In genomic region chr11:29748750-29749467, GRCm38 (mm10) we compare ENCODE assay signal across 21 mouse cellular contexts. TPM values are rescaled to one million over a fixed set of nuclear protein-coding genes. Genes with fewer than 3 reads are reported as not detected.
DNase-seq lines count a peak whose midpoint lies in the region; ATAC-seq and TF ChIP-seq lines count a peak whose summit lies in the region.
"Had no signal": no experiment of that assay in that cellular context is flagged by ENCODE, and none has a peak within 500 bp of the region (broad histone marks: within the 10 kb centered on the region; RNA-seq: fewer than 3 reads in every experiment).

No protein-coding gene starts in this region.

- intact Hi-C loops in left cerebral cortex, adult 2 months (cut with DNase I) = loop anchor here (5.0 kb wide), 1 partner anchor 48 kb away; no protein-coding TSS in a partner anchor
- intact Hi-C loops in left cerebral cortex, postnatal 10 days (cut with DNase I) = no loop called here

- no peak for DNase-seq in left cerebral cortex, adult 2 months (ENCODE audit: extremely low spot score in 1 of 2, low spot score in 2 of 2)
- DNase-seq in left cerebral cortex, postnatal 10 days (ENCODE audit: extremely low spot score in 1 of 2, low spot score in 2 of 2) = no peak
- peak; percentile 64 for DNase-seq in ZHBTc4 (ENCODE audit: low read depth, low spot score)
- no peak for DNase-seq in kidney, adult 8-10 months
- DNase-seq: adrenal gland, adult 8-10 months; cerebellum, adult 11-12 months; cerebellum, adult 9-10 months; cerebellum, postnatal 25 days; forebrain, postnatal 0 days; gastrocnemius, adult 2 months; gastrocnemius, postnatal 25 days had no signal

- ATAC-seq in granulocyte monocyte progenitor cell, adult 5-6 weeks (replicated peaks; ENCODE audit: poor library complexity, severe bottlenecking) = no peak
- ATAC-seq: forebrain, embryonic 13.5 days; forebrain, postnatal 0 days; hindbrain, embryonic 16.5 days; inflammation-experienced regulatory T-cells, adult 6 months; intestine, postnatal 0 days; Patski had no signal

- H3K27ac ChIP-seq in left cerebral cortex, adult 2 months = peak overlapping the region; percentile 54; the same call in 1 of the 2 replicates
- H3K27ac ChIP-seq: embryonic facial prominence, embryonic 13.5 days; forebrain, embryonic 13.5 days; gastrocnemius, adult 2 months had no signal

- no peak overlapping the region for H3ac ChIP-seq in myocyte (ENCODE audit: control insufficient read depth, insufficient read length)

- TF ChIP-seq POLR2A in myocyte (IDR thresholded peaks at IDR 0.05; ENCODE audit: insufficient read length, low read depth) = no peak

- H3K36me3 ChIP-seq in myocyte (ENCODE audit: control insufficient read depth, insufficient read depth) = peaks cover 9% of the 10 kb centered on the region

- no peaks in the 10 kb centered on the region for H3K27me3 ChIP-seq in myocyte (ENCODE audit: control insufficient read depth, insufficient read depth, insufficient read length)
- H3K27me3 ChIP-seq: CH12.LX; embryonic facial prominence, embryonic 13.5 days; forebrain, embryonic 13.5 days; heart, embryonic 12.5 days; Patski had no signal

- no peak overlapping the region for H3K4me3 ChIP-seq in left cerebral cortex, adult 2 months
- no peak overlapping the region for H3K4me3 ChIP-seq in myocyte
- H3K4me3 ChIP-seq: embryonic facial prominence, embryonic 13.5 days; forebrain, embryonic 13.5 days; gastrocnemius, adult 2 months; heart, embryonic 12.5 days had no signal

- H3K4me2 ChIP-seq in myocyte (ENCODE audit: low read depth) = no peak overlapping the region
- H3K4me2 ChIP-seq: embryonic facial prominence, embryonic 13.5 days; forebrain, embryonic 13.5 days; heart, embryonic 12.5 days had no signal

- H3K79me2 ChIP-seq in myocyte (ENCODE audit: control insufficient read depth, insufficient read depth) = no peaks in the 10 kb centered on the region

- TF ChIP-seq CTCF in left cerebral cortex, adult 2 months (IDR thresholded peaks at IDR 0.05) = no peak

TF ChIP-seq in myocyte, 11 proteins besides CTCF, POLR2A, EP300 and RAD21:
- no peak for TF ChIP-seq USF1 (IDR thresholded peaks at IDR 0.05; ENCODE audit: low read depth)
- TF ChIP-seq POLR2AphosphoS2 (IDR thresholded peaks at IDR 0.05; ENCODE audit: insufficient read length, low read depth) = peak; percentile 51

RNA-seq across cellular contexts. Expression of gene Rtn4, which starts 56.2 kb away (rescaled TPM):
- total RNA-seq in left cerebral cortex, adult 2 months (2021) = 100 to 1,000 TPM; 607 to 709 TPM
- 100 to 1,000 TPM; 562 to 579 TPM for total RNA-seq in left cerebral cortex, postnatal 10 days (2021)
- polyA plus RNA-seq in myocyte (2012; fragmentation: generic; extraction: Trizol) = 309 TPM
- 61.8 and 68.1 TPM in 2 replicates for total RNA-seq in granulocyte monocyte progenitor cell, adult 5-6 weeks (2014; fragmentation: Nextera tagmentation)
- 60.3 and 62.0 TPM in 2 replicates for total RNA-seq in granulocyte monocyte progenitor cell, adult 5-6 weeks (2017)

Comparison
In these comparisons a context has a peak if more than half of its experiments do, and no peak if none do; other contexts are left out.
1. RNA of gene Rtn4, which starts 56.2 kb away (total RNA-seq): 607 to 709 TPM in left cerebral cortex, adult 2 months and 562 to 579 TPM in left cerebral cortex, postnatal 10 days; 60.3 to 68.1 TPM in granulocyte monocyte progenitor cell, adult 5-6 weeks; every median in the first group is over 4 times any median in the second.